Mouse (Mus musculus) bone marrow, adult 2 months (tissue): Measurements from ENCODE around the gene 4930444G20Rik.

Experiments
- CTCF ChIP-seq: fragments of 200-500 bp; IDR thresholded peaks from 2 replicates; pipeline ENCODE4 v1.5.1; 2011; ENCODE audit warnings: low read length, control low read depth; ENCODE audit not compliant: control insufficient read depth, insufficient read depth
- POLR2A ChIP-seq: fragments of 200-500 bp; IDR thresholded peaks from 2 replicates; pipeline ENCODE4 v1.6.1; 2011; ENCODE audit warnings: low read depth, mild to moderate bottlenecking, control low read depth, low read length, borderline replicate concordance; ENCODE audit not compliant: control insufficient read depth

GRCm38 (mm10) chr10:22018618-22019017, 49.3 kb downstream of the 4930444G20Rik start:
- TF ChIP-seq POLR2A, result no peak
- peak; percentile 11; the same call in 1 of the 2 replicates for TF ChIP-seq CTCF
